In genomic region chr8:92179327-92179726, GRCm38 (mm10) we compare ENCODE assay signal across 20 mouse cellular contexts.
"Had no signal": no experiment of that assay in that cellular context is flagged by ENCODE, and none has a peak within 500 bp of the region (broad histone marks: within the 10 kb centered on the region; RNA-seq: fewer than 3 reads in every experiment).

No protein-coding gene starts in this region.

- H3K9ac ChIP-seq: liver, embryonic 13.5 days; midbrain, embryonic 13.5 days; neural tube, embryonic 13.5 days had no signal

- H3K27ac ChIP-seq: kidney, postnatal 0 days; layer of hippocampus, adult 2 months; liver, embryonic 13.5 days; midbrain, embryonic 13.5 days; neural tube, embryonic 13.5 days; stomach, postnatal 0 days had no signal

- H3K27me3 ChIP-seq: liver, embryonic 13.5 days; neural tube, embryonic 13.5 days had no signal

- ATAC-seq: midbrain, embryonic 16.5 days had no signal

- H3K36me3 ChIP-seq: liver, embryonic 13.5 days; midbrain, embryonic 13.5 days; neural tube, embryonic 13.5 days had no signal

- H3K4me2 ChIP-seq: liver, embryonic 13.5 days; midbrain, embryonic 13.5 days; neural tube, embryonic 13.5 days had no signal

- DNase-seq: kidney, adult 11 months; kidney, postnatal 25 days; left cerebral cortex, postnatal 4 days; liver, embryonic 13.5 days; lung, adult 2 months; lung, postnatal 14 days; lung, postnatal 4 days; right cerebral cortex, adult 18-20 months; right cerebral cortex, postnatal 14 days; right cerebral cortex, postnatal 4 days; thymus, adult 2 months; thymus, postnatal 14 days; thymus, postnatal 4 days had no signal

- H3K4me1 ChIP-seq: liver, embryonic 13.5 days; midbrain, embryonic 13.5 days had no signal

- H3K4me3 ChIP-seq: layer of hippocampus, adult 2 months; liver, embryonic 13.5 days; midbrain, embryonic 13.5 days; myocyte; neural tube, embryonic 13.5 days had no signal

- H3K9me3 ChIP-seq: liver, embryonic 13.5 days; midbrain, embryonic 13.5 days; neural tube, embryonic 13.5 days had no signal
